Mouse (Mus musculus) erythroid progenitor cell, adult 5-6 weeks (primary cell): Measurements from ENCODE around the gene Olfr866. TPM values are rescaled to one million over a fixed set of nuclear protein-coding genes. Genes with fewer than 3 reads are reported as not detected.

ENCODE experiments used
- ATAC-seq: replicated peaks from 2 replicates; pipeline ENCODE4 v1.8.0; 2016; ENCODE audit warnings: moderate number of reproducible peaks, mild to moderate bottlenecking, moderate TSS enrichment, inconsistent platforms; ENCODE audit not compliant: poor library complexity, low FRiP score, severe bottlenecking
- total RNA-seq, 2 experiments: library from RNA; stranded (forward) in 1 of 2; stranded (reverse) in 1 of 2; fragments of 150-400 nt in 1 of 2; fragments of 186-747, 209-891 nt in 1 of 2; gene quantifications; 2 replicates each; pipeline versions ENCODE4 v1.2.3 to v1.2.4; 2015 to 2017; ENCODE audit warnings: low replicate concordance in 2 of 2

Olfr866 gene
- total RNA-seq (2015; ENCODE audit: low replicate concordance) (not detected in 2 replicates), total RNA-seq (2017; ENCODE audit: low replicate concordance) (not detected in 2 replicates)

DNA sequence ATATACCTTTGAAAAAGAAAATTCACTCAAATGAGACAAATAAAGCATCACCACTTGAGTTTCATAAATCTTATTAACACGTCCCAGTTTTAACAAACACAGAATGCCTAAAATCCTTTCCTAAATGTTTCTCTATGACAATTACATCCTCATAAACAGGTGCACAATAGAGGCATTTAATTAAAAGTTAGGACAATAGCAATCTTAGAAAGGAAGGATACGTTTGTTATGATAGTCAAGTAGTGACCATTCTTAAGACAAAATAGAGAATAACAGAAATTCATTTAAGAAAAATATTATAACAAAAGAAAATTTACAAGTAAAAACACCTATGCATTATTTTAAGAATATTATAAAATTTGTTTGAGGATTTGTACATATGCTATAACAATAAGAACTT is at the start of gene Olfr866:
TSS of gene Olfr866 (minus strand) at position 101 of the 400 bp plus-strand sequence.
- ATAC-seq, result no peak

DNA sequence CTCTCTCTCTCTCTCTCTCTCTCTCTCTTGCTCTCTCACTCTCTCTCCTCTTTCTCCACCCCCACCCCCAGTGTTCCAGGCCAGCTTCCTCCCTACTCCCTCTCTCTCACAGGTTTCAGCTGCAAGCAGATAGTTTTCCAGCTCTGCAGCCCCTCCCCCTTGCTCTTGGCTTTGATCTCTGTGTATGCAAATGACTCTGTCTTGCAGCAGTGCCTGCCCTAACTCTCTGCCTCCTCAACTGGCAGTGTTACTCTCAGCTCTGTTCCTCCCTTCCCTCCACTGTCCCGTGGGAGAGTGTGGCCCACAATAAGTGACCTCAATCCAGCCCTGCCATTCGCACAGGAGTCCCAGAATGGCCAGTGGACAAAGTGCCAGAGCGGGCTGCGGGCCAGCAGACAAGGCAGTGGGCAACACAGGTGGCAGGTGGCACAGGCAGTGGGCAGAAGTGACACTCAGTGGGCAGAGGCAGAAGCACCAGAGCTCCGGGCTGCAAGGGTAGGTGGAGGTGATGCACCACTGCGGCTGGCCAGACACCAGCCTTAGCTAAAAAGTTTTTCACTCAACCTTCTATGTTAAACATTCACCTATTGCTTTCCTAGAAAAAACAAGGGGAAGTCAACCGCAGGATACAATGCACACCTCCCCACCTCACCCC is 45.8 kb upstream of the Olfr866 start:
- ATAC-seq, result no peak

DNA sequence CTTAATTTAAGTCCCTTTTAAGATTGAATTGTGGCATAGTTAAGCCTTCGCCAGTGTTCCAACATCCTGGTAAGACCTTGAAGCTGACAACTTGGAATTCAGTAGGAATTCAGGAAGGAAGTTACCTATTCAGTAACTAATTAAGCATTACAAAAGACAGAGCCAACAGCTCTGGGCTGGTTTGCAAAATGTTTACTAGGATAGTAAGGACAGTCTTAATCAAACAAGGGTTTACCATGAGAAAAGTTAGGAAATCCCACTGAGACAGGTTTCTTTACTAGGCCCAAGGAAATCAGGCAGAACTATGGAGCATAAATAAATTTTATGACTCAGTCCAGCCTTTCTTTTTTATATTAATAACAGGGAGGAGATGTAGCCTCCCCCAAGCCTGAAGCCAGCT is 43.5 kb upstream of the Olfr866 start:
- ATAC-seq, result no peak

GRCm38 (mm10) chr9:20070236-20070635 is 42.4 kb upstream of the Olfr866 start:
- no peak for ATAC-seq

- ATAC-seq, result no peak
These were observed 29.6 kb upstream of the Olfr866 start, which contains the start of gene Olfr867 for GRCm38 (mm10) chr9:20057462-20057861. TSS of gene Olfr867 (minus strand) at chr9:20057562.

DNA sequence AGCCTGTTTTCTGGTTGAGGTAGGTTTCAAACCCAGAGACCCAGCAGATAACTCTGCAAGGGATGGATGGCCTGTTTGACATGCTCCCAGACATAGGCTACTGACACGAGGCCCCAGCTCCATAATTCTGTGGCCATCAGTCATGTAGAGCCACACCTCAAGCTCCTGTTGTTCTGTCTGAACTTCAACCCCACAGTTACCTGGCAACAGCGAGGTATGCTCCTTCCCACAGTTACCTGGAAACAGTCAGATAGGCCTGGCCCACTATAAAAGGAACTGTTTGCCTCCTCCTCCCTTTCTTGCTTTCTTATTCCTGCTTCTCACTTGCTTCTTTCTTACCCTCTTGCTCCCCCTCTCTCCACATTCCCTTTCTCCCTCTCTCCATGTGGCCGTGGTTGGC is 20.1 kb upstream of the Olfr866 start:
- no peak for ATAC-seq

Other genes with a start within 250 kb of the Olfr866 start
- gene Olfr58, start 247.8 kb downstream of the Olfr866 start, total RNA-seq (2015; ENCODE audit: low replicate concordance), result not detected in 2 replicates
- not detected in 2 replicates for gene Olfr58, start 247.8 kb downstream of the Olfr866 start, total RNA-seq (2017; ENCODE audit: low replicate concordance)
- not detected in 2 replicates for gene Olfr859, start 223.1 kb downstream of the Olfr866 start, total RNA-seq (2015; ENCODE audit: low replicate concordance)
- not detected in 2 replicates for gene Olfr859, start 223.1 kb downstream of the Olfr866 start, total RNA-seq (2017; ENCODE audit: low replicate concordance)
- gene Olfr860, start 178.3 kb downstream of the Olfr866 start, total RNA-seq (2015; ENCODE audit: low replicate concordance), result not detected in 2 replicates
- not detected in 2 replicates for gene Olfr860, start 178.3 kb downstream of the Olfr866 start, total RNA-seq (2017; ENCODE audit: low replicate concordance)
- gene Olfr862, start 140.0 kb downstream of the Olfr866 start, total RNA-seq (2015; ENCODE audit: low replicate concordance), result not detected in 2 replicates
- not detected in 2 replicates for gene Olfr862, start 140.0 kb downstream of the Olfr866 start, total RNA-seq (2017; ENCODE audit: low replicate concordance)
- gene Olfr77, start 111.2 kb downstream of the Olfr866 start, total RNA-seq (2015; ENCODE audit: low replicate concordance), result under 0.01 TPM in 1 of 2 replicates, not detected in the other
- 0.77 TPM in 1 of 2 replicates, not detected in the other for gene Olfr77, start 111.2 kb downstream of the Olfr866 start, total RNA-seq (2017; ENCODE audit: low replicate concordance)
- gene Olfr867, start 29.5 kb upstream of the Olfr866 start, total RNA-seq (2015; ENCODE audit: low replicate concordance), result not detected in 2 replicates
- not detected in 2 replicates for gene Olfr867, start 29.5 kb upstream of the Olfr866 start, total RNA-seq (2017; ENCODE audit: low replicate concordance)
- not detected in 2 replicates for gene Olfr868, start 70.6 kb upstream of the Olfr866 start, total RNA-seq (2015; ENCODE audit: low replicate concordance)
- not detected in 2 replicates for gene Olfr868, start 70.6 kb upstream of the Olfr866 start, total RNA-seq (2017; ENCODE audit: low replicate concordance)
- not detected in 2 replicates for gene Olfr869, start 101.0 kb upstream of the Olfr866 start, total RNA-seq (2015; ENCODE audit: low replicate concordance)
- not detected in 2 replicates for gene Olfr869, start 101.0 kb upstream of the Olfr866 start, total RNA-seq (2017; ENCODE audit: low replicate concordance)
- not detected in 2 replicates for gene Olfr870, start 146.0 kb upstream of the Olfr866 start, total RNA-seq (2015; ENCODE audit: low replicate concordance)
- not detected in 2 replicates for gene Olfr870, start 146.0 kb upstream of the Olfr866 start, total RNA-seq (2017; ENCODE audit: low replicate concordance)
- gene Olfr871, start 184.2 kb upstream of the Olfr866 start, total RNA-seq (2015; ENCODE audit: low replicate concordance), result not detected in 2 replicates
- not detected in 2 replicates for gene Olfr871, start 184.2 kb upstream of the Olfr866 start, total RNA-seq (2017; ENCODE audit: low replicate concordance)
- not detected in 2 replicates for gene Olfr872, start 209.1 kb upstream of the Olfr866 start, total RNA-seq (2015; ENCODE audit: low replicate concordance)
- not detected in 2 replicates for gene Olfr872, start 209.1 kb upstream of the Olfr866 start, total RNA-seq (2017; ENCODE audit: low replicate concordance)